Mouse (Mus musculus) liver, embryonic 13.5 days (tissue): ENCODE results near the gene Pcdh9. TPM values are rescaled to one million over a fixed set of nuclear protein-coding genes. Genes with fewer than 3 reads are reported as not detected.

Experiments
- ATAC-seq: fragments of 200-750 bp; cut with Nextera tagmentation; 2 replicates; pipeline ENCODE4 v1.8.0; 2017; ENCODE audit warnings: low read depth, mild to moderate bottlenecking, moderate number of reproducible peaks, moderate library complexity
- DNase-seq: peaks from one replicate; pipeline ENCODE4 v3.0.0; 2022
- H3K27ac ChIP-seq: fragments of 300-500 bp; sonication (generic); 2 replicates; pipeline ENCODE4 v1.5.1; 2015; ENCODE audit warnings: moderate library complexity, mild to moderate bottlenecking, inconsistent platforms
- H3K27me3 ChIP-seq: fragments of 300-500 bp; sonication (generic); 2 replicates; pipeline ENCODE4 v1.6.1; 2015; ENCODE audit warnings: mild to moderate bottlenecking, inconsistent platforms
- H3K36me3 ChIP-seq: fragments of 300-500 bp; sonication (generic); 2 replicates; pipeline ENCODE4 v1.6.1; 2015; ENCODE audit warnings: mild to moderate bottlenecking, inconsistent platforms
- H3K4me1 ChIP-seq: fragments of 300-500 bp; sonication (generic); replicated peaks from 2 replicates; pipeline ENCODE4 v1.6.1; 2015; ENCODE audit warnings: inconsistent platforms
- H3K4me2 ChIP-seq: fragments of 300-500 bp; sonication (generic); 2 replicates; pipeline ENCODE4 v1.6.1; 2015; ENCODE audit warnings: inconsistent platforms, mild to moderate bottlenecking, moderate library complexity
- H3K4me3 ChIP-seq: fragments of 300-500 bp; sonication (generic); replicated peaks from 2 replicates; pipeline ENCODE4 v1.5.1; 2015; ENCODE audit warnings: mild to moderate bottlenecking, inconsistent platforms
- H3K9ac ChIP-seq: fragments of 300-500 bp; sonication (generic); 2 replicates; pipeline ENCODE4 v1.6.1; 2015; ENCODE audit warnings: mild to moderate bottlenecking, inconsistent platforms
- H3K9me3 ChIP-seq: fragments of 300-500 bp; sonication (generic); replicated peaks from 2 replicates; pipeline ENCODE4 v1.6.1; 2016; ENCODE audit warnings: inconsistent platforms
- WGBS: fragments of 180-500 bp; shearing (Covaris S2); methylation state at CpG from one replicate; pipeline ENCODE4 v1.1.7; 2015; ENCODE audit not compliant: insufficient replicate concordance; 5-methylcytosine and 5-hydroxymethylcytosine counted together
- polyA plus RNA-seq: library from polyadenylated mRNA; unstranded; fragments of >200 nt; fragmentation: Nextera tagmentation; extraction: Ambion mirVana; gene quantifications from 2 replicates; pipeline ENCODE4 v1.2.1, GENCODE M21; 2015

Gene Pcdh9
- polyA plus RNA-seq, 1 experiment from 2014 or later = 0.80 TPM

DNA sequence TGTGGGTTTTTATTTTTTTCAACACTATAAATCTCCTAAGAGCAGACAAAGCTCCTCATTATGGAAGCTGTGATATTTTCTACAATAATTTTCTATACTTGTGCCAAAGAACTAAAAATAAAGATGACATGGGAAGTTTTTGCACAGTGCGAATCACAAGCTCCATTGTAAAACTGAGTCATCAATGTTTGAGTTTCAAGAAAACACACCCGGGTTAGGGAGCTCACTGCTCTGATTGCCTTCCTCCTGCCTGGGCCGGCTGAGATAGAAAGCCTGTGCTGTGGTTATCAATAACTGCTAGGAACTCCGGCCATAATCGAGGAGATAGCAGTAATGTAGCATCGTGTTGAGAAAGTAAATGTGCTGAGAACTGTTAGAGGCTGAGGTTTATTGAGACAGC, 344.9 kb downstream of the Pcdh9 start:
- H3K27me3 ChIP-seq = no peaks in the 10 kb centered on the region
- no peaks in the 10 kb centered on the region for H3K36me3 ChIP-seq
- no peaks in the 10 kb centered on the region for H3K4me1 ChIP-seq
- H3K27ac ChIP-seq = no peak overlapping the region
- no peak overlapping the region for H3K4me2 ChIP-seq
- 57% methylated on average over 6 of the region's 6 CpGs for WGBS
- DNase-seq (no peak), ATAC-seq (no peak)
- no peak overlapping the region for H3K9ac ChIP-seq
- H3K9me3 ChIP-seq = no peaks in the 10 kb centered on the region
- no peak overlapping the region for H3K4me3 ChIP-seq

- Histone ChIP-seq H3K9me3 (no peaks in the 10 kb centered on the region), H3K4me3 (no peak overlapping the region), H3K4me2 (no peak overlapping the region), H3K9ac (no peak overlapping the region), H3K27me3 (no peaks in the 10 kb centered on the region), H3K36me3 (no peaks in the 10 kb centered on the region), H3K27ac (no peak overlapping the region), H3K4me1 (no peaks in the 10 kb centered on the region)
- ATAC-seq (no peak), DNase-seq (no peak)
- 73% methylated on average over 11 of the region's 11 CpGs for WGBS
These were observed 346.4 kb downstream of the Pcdh9 start for GRCm38 (mm10) chr14:93543970-93544627.

GRCm38 (mm10) chr14:93543561-93543960, 346.9 kb downstream of the Pcdh9 start:
- Histone ChIP-seq H3K9ac (no peak overlapping the region), H3K27me3 (no peaks in the 10 kb centered on the region), H3K4me1 (no peaks in the 10 kb centered on the region), H3K27ac (no peak overlapping the region), H3K36me3 (no peaks in the 10 kb centered on the region), H3K9me3 (no peaks in the 10 kb centered on the region), H3K4me3 (no peak overlapping the region), H3K4me2 (no peak overlapping the region)
- no peak for ATAC-seq
- 64% methylated on average over 3 of the region's 3 CpGs for WGBS
- DNase-seq = no peak

DNA sequence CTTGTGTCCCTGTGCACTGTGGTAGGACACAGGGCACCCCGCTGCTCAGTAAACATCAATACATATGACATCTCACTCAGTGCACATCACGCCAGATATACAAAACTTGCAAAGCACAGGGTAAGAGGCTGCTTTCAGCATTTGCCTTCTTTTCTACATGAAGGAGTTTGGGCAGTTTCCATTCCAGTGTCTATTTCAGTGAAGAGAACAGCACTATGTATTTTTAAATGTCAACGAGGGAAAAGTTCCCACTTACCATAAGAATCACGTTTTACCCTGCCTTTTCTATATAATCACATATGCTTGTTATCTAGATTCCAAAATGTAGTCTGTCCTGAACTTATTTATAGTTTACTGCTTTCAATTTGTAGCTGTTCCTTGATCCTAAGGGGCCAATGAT, 355.6 kb downstream of the Pcdh9 start:
- no peak for ATAC-seq

GRCm38 (mm10) chr14:93523430-93523829, 367.0 kb downstream of the Pcdh9 start:
- no peaks in the 10 kb centered on the region for H3K27me3 ChIP-seq
- DNase-seq = no peak
- WGBS = 68% methylated on average over 8 of the region's 8 CpGs

More for the DNA sequence above, 355.6 kb downstream of the Pcdh9 start:
- Histone ChIP-seq H3K4me2 (no peak overlapping the region), H3K27me3 (no peaks in the 10 kb centered on the region), H3K4me1 (no peaks in the 10 kb centered on the region), H3K9ac (no peak overlapping the region), H3K36me3 (no peaks in the 10 kb centered on the region), H3K9me3 (no peaks in the 10 kb centered on the region), H3K27ac (no peak overlapping the region), H3K4me3 (no peak overlapping the region)
- no peak for DNase-seq
- 57% methylated on average over 4 of the region's 4 CpGs for WGBS

DNA sequence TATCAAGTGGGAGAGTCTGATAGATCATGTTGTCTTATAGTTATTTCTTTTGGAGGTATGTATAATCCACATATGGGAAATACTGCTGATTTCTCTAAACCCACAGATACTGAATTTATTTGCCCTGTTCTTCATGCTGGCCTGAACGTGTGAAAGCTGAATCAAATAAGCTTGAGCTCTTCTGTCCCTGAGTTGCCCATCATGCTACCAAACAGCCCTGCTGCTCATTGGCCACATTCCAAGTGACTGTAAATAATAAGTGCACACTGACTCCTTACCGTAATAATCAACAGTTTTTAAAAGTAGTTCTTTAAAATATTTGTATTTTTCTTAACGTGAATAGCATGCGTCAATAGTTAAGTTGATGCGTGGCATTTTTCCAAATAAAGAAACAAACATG, 370.3 kb downstream of the Pcdh9 start:
- Histone ChIP-seq H3K4me3 (no peak overlapping the region), H3K36me3 (no peaks in the 10 kb centered on the region), H3K27me3 (no peaks in the 10 kb centered on the region), H3K4me2 (no peak overlapping the region), H3K9ac (no peak overlapping the region), H3K9me3 (no peaks in the 10 kb centered on the region), H3K4me1 (no peaks in the 10 kb centered on the region), H3K27ac (no peak overlapping the region)
- WGBS = 74% methylated on average over 5 of the region's 5 CpGs
- DNase-seq (no peak), ATAC-seq (no peak)

More at GRCm38 (mm10) chr14:93523430-93523829, 367.0 kb downstream of the Pcdh9 start:
- Histone ChIP-seq H3K4me2 (no peak overlapping the region), H3K4me1 (no peaks in the 10 kb centered on the region), H3K9ac (no peak overlapping the region), H3K27ac (no peak overlapping the region), H3K9me3 (no peaks in the 10 kb centered on the region), H3K36me3 (no peaks in the 10 kb centered on the region), H3K4me3 (no peak overlapping the region)
- ATAC-seq = no peak

GRCm38 (mm10) chr14:93516679-93517078, 373.8 kb downstream of the Pcdh9 start:
- Histone ChIP-seq H3K4me1 (no peaks in the 10 kb centered on the region), H3K4me2 (no peak overlapping the region), H3K4me3 (no peak overlapping the region), H3K9ac (no peak overlapping the region), H3K9me3 (no peaks in the 10 kb centered on the region), H3K27ac (no peak overlapping the region), H3K27me3 (no peaks in the 10 kb centered on the region), H3K36me3 (no peaks in the 10 kb centered on the region)
- WGBS = 63% methylated on average over 3 of the region's 3 CpGs
- no peak for DNase-seq
- no peak for ATAC-seq

- Histone ChIP-seq H3K9ac (no peak overlapping the region), H3K27me3 (no peaks in the 10 kb centered on the region), H3K27ac (no peak overlapping the region), H3K4me2 (no peak overlapping the region), H3K36me3 (no peaks in the 10 kb centered on the region), H3K4me3 (no peak overlapping the region), H3K9me3 (no peaks in the 10 kb centered on the region), H3K4me1 (no peaks in the 10 kb centered on the region)
- no peak for DNase-seq
- no peak for ATAC-seq
These were observed 384.4 kb downstream of the Pcdh9 start for GRCm38 (mm10) chr14:93506107-93506506.

DNA sequence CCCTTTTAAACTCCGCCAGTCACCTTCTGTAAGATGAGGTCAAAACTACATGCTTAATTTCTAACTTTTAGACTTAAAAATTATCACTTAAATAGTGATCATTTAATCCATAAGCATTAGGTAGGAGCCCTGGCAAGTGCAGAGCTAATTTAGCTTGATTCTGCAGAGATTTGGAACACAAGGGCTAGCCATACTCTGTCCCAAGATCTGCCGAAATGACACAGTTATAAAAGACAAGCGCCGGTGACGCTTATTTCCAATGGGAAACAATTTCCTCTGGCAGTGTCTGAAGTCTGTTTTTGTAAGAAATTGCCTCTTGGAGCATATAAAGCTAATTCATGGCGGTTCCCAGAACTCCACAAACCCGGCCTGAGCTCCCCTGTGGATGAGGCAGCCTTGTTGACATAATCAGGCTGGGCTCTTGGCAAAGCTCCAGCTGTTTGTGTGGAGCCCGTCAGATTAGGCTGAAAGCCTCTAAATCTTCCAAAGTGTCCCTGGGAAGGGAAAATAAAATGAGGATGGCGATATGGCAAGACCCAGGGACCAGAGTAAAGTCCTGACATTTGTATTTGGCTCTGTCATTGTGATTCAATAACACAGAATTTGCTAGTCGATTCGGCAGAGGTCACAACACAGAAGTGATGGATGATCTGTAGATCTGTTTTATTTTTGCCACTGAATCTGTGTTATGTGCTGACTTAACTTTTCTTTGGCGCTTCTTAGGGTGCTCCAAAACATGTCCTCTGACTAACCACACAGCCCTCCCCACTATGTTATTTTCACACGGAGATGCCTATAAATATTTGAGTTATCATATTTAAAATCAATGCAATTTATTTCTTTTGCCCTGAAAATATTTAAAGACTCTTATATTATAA, 391.4 kb downstream of the Pcdh9 start:
- Histone ChIP-seq H3K4me2 (no peak overlapping the region), H3K9me3 (no peaks in the 10 kb centered on the region), H3K27me3 (no peaks in the 10 kb centered on the region), H3K36me3 (no peaks in the 10 kb centered on the region), H3K4me3 (no peak overlapping the region), H3K9ac (no peak overlapping the region), H3K27ac (no peak overlapping the region), H3K4me1 (no peaks in the 10 kb centered on the region)
- 48% methylated on average over 13 of the region's 13 CpGs for whole genome bisulfite sequencing
- ATAC-seq = no peak
- no peak for DNase-seq

DNA sequence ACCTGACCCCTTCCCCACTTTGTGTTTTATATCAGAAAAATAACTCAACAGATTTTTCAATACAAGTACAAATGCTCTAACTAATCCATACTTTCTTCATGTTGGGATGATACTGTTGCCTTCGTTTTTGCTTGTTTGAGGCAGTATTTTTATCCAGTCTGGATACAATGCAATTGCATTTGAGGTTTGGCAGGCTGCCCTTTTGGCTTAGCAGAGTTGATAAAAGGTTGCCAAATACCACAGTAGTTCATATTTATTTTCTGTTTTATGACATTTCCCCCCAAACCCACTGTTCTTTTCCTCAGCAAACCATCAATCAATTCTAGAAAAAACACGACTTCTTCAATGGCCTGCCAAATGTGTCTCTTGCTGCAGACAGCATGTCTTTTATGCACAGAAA, 415.5 kb downstream of the Pcdh9 start:
- DNase-seq (no peak), ATAC-seq (no peak)
- H3K4me1 ChIP-seq = no peaks in the 10 kb centered on the region
- no peak overlapping the region for H3K9ac ChIP-seq
- WGBS = 47% methylated on average over 2 of the region's 2 CpGs
- H3K27me3 ChIP-seq = no peaks in the 10 kb centered on the region
- H3K4me3 ChIP-seq = no peak overlapping the region
- no peaks in the 10 kb centered on the region for H3K9me3 ChIP-seq
- no peaks in the 10 kb centered on the region for H3K36me3 ChIP-seq
- H3K4me2 ChIP-seq = no peak overlapping the region
- H3K27ac ChIP-seq = no peak overlapping the region

- Histone ChIP-seq H3K4me2 (no peak overlapping the region), H3K27me3 (no peaks in the 10 kb centered on the region), H3K9ac (no peak overlapping the region), H3K36me3 (no peaks in the 10 kb centered on the region), H3K4me3 (no peak overlapping the region), H3K27ac (no peak overlapping the region), H3K9me3 (no peaks in the 10 kb centered on the region), H3K4me1 (no peaks in the 10 kb centered on the region)
- WGBS = 69% methylated on average over 8 of the region's 8 CpGs
- DNase-seq (no peak), ATAC-seq (no peak)
These were observed 418.0 kb downstream of the Pcdh9 start for GRCm38 (mm10) chr14:93472494-93472893.
